12 mouse cellular contexts compared by ENCODE assay signal in the genomic region with DNA sequence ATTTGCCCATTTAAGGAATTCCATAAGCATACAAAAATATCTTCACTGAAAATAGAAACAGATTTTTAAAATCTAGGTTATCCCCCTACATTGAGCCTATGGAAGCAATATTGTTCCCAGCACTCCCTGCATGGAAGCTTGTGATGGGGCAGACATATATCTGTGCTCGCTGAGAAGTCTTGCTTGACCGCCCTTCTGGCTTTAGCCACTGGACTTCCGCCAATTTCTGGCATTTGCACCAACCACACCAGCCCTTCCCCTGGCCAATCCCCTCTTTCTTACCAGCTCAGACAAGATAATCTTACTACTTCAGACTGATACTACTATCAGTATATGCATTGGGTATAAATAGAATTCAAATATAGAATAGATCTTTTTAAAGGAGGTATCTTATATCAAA.
DNase-seq lines count a peak whose midpoint lies in the region.
"Had no signal": no experiment of that assay in that cellular context is flagged by ENCODE, and none has a peak within 500 bp of the region (broad histone marks: within the 10 kb centered on the region; RNA-seq: fewer than 3 reads in every experiment).

No protein-coding gene starts in this region.

- DNase-seq in cerebellum, postnatal 14 days = peak; percentile 47 to 61
- DNase-seq in cerebellum, adult 9-10 months = no peak
- DNase-seq in kidney, postnatal 10 days = peak; percentile 13
- DNase-seq in kidney, postnatal 4 days = no peak
- DNase-seq in brain, adult 2 months (ENCODE audit: low read depth, low spot score) = peak; percentile 23
- peak; percentile 37 for DNase-seq in retina, postnatal 7 days (ENCODE audit: low read depth, low spot score)
- DNase-seq: adrenal gland, adult 2 months; adrenal gland, postnatal 25 days; forebrain, postnatal 0 days; gastrocnemius, postnatal 36 days; heart, adult 18-20 months; heart, postnatal 14 days had no signal

Comparison
In these comparisons a context has a peak if more than half of its experiments do, and no peak if none do; other contexts are left out.
1. DNase-seq: peak in cerebellum, postnatal 14 days (2 of 2), kidney, postnatal 10 days (single experiment), brain, adult 2 months (single experiment) and retina, postnatal 7 days (single experiment); none in cerebellum, adult 9-10 months (single experiment) and kidney, postnatal 4 days (0 of 2).